Mouse (Mus musculus) hindbrain, embryonic 12.5 days (tissue): ENCODE results near the gene Alg6. TPM values are rescaled to one million over a fixed set of nuclear protein-coding genes. Genes with fewer than 3 reads are reported as not detected.

Source experiments
- ATAC-seq: fragments of 200-750 bp; cut with Nextera tagmentation; 2 replicates; pipeline ENCODE4 v1.8.0; 2017; ENCODE audit warnings: moderate TSS enrichment; ENCODE audit not compliant: low FRiP score
- H3K27ac ChIP-seq: fragments of 300-500 bp; sonication (generic); 2 replicates; pipeline ENCODE4 v1.5.1; 2016; ENCODE audit warnings: mild to moderate bottlenecking
- H3K27me3 ChIP-seq: fragments of 300-500 bp; sonication (generic); 2 replicates; pipeline ENCODE4 v1.6.1; 2016; ENCODE audit warnings: mild to moderate bottlenecking
- H3K36me3 ChIP-seq: fragments of 300-500 bp; sonication (generic); 2 replicates; pipeline ENCODE4 v1.6.1; 2016; ENCODE audit warnings: mild to moderate bottlenecking
- H3K4me1 ChIP-seq: fragments of 300-500 bp; sonication (generic); 2 replicates; pipeline ENCODE4 v1.6.1; 2016
- H3K4me2 ChIP-seq: fragments of 300-500 bp; sonication (generic); replicated peaks from 2 replicates; pipeline ENCODE4 v1.6.1; 2016; ENCODE audit warnings: mild to moderate bottlenecking
- H3K4me3 ChIP-seq: fragments of 300-500 bp; sonication (generic); 2 replicates; pipeline ENCODE4 v1.5.1; 2016; ENCODE audit warnings: mild to moderate bottlenecking
- H3K9ac ChIP-seq: fragments of 300-500 bp; sonication (generic); 2 replicates; pipeline ENCODE4 v1.6.1; 2016; ENCODE audit warnings: mild to moderate bottlenecking, moderate library complexity
- H3K9me3 ChIP-seq: fragments of 300-500 bp; sonication (generic); replicated peaks from 2 replicates; pipeline ENCODE4 v1.6.1; 2016; ENCODE audit warnings: mild to moderate bottlenecking
- WGBS: fragments of 180-500 bp; shearing (Covaris S2); methylation state at CpG from one replicate; pipeline ENCODE4 v1.1.7; 2016; 5-methylcytosine and 5-hydroxymethylcytosine counted together
- polyA plus RNA-seq: library from polyadenylated mRNA; unstranded; fragments of >200 nt; fragmentation: Nextera tagmentation; extraction: Ambion mirVana; gene quantifications from 2 replicates; pipeline ENCODE4 v1.2.1, GENCODE M21; 2016

Alg6 gene
- polyA plus RNA-seq, 1 experiment from 2014 or later, result 14.0 TPM

DNA sequence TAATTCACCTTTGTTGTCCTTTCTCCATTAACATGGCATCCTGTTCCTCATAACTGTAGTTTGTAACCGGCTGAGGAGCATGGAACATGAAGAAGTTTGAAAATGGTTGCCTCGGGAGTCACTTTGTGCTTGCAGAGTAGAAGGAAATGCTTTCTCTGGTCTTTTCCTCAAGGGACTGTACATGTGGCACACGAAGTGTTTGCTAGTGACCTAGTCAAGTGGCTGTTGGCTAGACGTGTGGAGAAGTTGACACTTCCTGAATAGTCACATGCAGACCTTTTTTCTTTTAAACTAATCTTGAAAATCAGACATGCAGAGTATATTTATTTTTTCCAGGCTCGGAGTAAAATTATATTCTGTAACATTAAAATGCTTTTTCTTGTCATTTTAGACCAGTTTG lies 37.0 kb downstream of the Alg6 start:
- no peaks in the 10 kb centered on the region for H3K9me3 ChIP-seq
- H3K4me3 ChIP-seq, result no peak overlapping the region
- H3K27ac ChIP-seq, result no peak overlapping the region
- ATAC-seq, result no peak
- H3K36me3 ChIP-seq, result peaks cover 2% of the 10 kb centered on the region
- no peak overlapping the region for H3K4me2 ChIP-seq
- no peaks in the 10 kb centered on the region for H3K4me1 ChIP-seq
- 88% methylated on average over 5 of the region's 5 CpGs for WGBS
- no peak overlapping the region for H3K9ac ChIP-seq
- H3K27me3 ChIP-seq, result no peaks in the 10 kb centered on the region

DNA sequence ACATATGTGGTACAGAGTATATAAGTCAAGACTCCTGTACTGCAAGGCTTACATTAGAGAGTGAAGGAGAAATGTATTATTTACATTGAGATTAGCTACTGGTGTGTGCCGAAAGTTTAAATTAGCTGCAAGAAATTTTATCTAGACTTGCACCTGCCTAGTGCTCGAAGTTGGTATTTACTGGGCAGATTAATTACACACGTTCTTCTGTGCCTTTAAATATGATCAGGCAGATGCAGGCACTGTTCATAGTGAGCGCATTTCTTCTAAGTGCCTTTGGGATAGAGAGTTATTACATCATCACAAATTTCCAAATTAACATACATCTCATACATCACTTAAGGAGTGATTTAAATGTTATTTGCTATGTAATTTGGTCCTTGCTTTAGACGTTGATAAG lies 50.8 kb downstream of the Alg6 start:
- Histone ChIP-seq H3K27me3 (no peaks in the 10 kb centered on the region), H3K36me3 (no peaks in the 10 kb centered on the region), H3K9me3 (no peaks in the 10 kb centered on the region), H3K4me2 (no peak overlapping the region), H3K27ac (no peak overlapping the region), H3K9ac (no peak overlapping the region), H3K4me1 (no peaks in the 10 kb centered on the region), H3K4me3 (no peak overlapping the region)
- WGBS, result 87% methylated on average over 5 of the region's 5 CpGs
- no peak for ATAC-seq

DNA sequence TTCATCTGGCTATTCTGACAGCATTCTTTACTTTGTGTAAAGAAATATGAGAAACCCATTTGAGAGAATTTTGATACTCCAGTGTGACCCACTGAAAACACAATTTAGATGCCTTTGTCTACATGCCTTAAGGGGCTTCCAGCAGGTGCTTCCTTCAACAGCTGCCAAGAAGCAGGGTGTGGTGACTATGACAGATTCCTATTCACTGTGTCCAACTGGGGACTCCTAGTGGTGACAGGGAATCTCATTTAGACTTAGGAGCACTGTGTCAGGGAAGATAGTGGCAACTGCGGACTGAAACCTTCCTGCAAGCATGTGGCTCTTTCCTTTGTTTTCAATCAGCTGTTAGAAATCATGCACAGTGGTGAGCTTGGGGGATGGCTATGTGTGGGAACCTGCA lies 51.3 kb downstream of the Alg6 start:
- no peak overlapping the region for H3K4me2 ChIP-seq
- WGBS, result 50% methylated on average over 1 of the region's 1 CpGs
- H3K9ac ChIP-seq, result no peak overlapping the region
- no peaks in the 10 kb centered on the region for H3K27me3 ChIP-seq
- no peaks in the 10 kb centered on the region for H3K9me3 ChIP-seq
- no peak for ATAC-seq
- H3K36me3 ChIP-seq, result no peaks in the 10 kb centered on the region
- H3K4me3 ChIP-seq, result no peak overlapping the region
- H3K27ac ChIP-seq, result no peak overlapping the region
- H3K4me1 ChIP-seq, result no peaks in the 10 kb centered on the region

DNA sequence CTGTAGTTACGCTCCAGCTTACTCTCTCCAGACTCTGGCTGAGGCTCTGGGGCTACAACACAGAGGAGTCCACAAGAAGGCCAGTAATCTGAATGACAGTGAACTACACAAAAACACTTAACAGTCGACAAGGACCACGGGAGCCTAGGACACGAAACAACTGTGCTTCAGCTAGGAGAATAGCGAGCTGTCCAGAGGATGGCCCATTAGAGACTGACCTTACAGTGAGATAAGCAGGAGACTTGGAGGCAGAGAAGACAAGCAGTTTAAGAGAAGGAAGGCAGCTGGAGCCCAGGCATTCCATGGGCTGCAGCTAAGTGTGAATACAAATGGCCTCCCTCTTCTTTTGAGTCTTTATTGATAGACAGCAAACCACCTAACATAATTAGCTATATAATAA lies 55.1 kb downstream of the Alg6 start:
- H3K27me3 ChIP-seq, result no peaks in the 10 kb centered on the region

DNA sequence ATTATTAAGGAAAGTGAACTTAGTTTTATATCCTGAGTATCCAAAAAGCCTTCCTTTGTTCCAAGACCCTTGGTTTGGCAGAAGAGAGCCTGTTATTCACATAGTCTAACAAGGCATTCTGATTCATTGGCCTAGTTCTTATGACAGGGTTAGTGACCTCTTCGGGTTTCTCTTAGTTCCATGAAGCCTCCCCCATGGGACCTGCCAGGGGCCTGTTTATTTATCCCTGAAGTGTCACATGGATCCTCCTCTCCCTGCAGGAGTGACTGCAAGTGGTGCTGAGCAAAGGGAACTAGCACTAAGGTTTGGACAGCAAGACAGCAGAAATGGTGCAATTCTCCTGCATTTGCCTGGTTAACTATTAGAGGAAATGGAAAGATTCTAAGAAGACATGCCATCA lies 57.6 kb downstream of the Alg6 start:
- Histone ChIP-seq H3K36me3 (no peaks in the 10 kb centered on the region), H3K9ac (no peak overlapping the region), H3K27ac (no peak overlapping the region), H3K9me3 (no peaks in the 10 kb centered on the region), H3K4me3 (no peak overlapping the region), H3K4me1 (no peaks in the 10 kb centered on the region), H3K27me3 (no peaks in the 10 kb centered on the region), H3K4me2 (no peak overlapping the region)
- WGBS, result 52% methylated on average over 1 of the region's 1 CpGs
- ATAC-seq, result no peak

More for the DNA sequence above, 55.1 kb downstream of the Alg6 start:
- WGBS, result 90% methylated on average over 5 of the region's 5 CpGs
- Histone ChIP-seq H3K4me3 (no peak overlapping the region), H3K36me3 (no peaks in the 10 kb centered on the region), H3K4me1 (no peaks in the 10 kb centered on the region), H3K9me3 (no peaks in the 10 kb centered on the region), H3K9ac (no peak overlapping the region), H3K4me2 (no peak overlapping the region), H3K27ac (no peak overlapping the region)
- no peak for ATAC-seq

DNA sequence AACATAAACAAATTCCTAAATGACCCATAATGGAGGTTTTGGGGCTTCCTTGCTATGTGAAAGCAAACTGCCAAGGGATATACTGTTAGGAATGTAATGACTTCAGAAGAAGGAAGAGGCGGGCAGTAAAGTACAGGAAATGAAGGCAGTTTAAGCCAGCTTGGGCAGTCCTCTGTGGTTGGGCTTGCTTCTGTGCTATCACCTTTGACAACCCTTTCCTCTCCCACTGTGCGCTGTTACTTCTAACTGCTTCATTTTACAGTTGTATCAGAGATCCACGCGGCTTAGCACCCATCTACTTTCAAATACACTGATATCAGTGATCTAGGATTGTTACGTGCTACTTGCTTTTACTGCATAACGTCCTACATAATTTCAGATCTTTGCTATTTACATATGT lies 76.9 kb downstream of the Alg6 start:
- Histone ChIP-seq H3K4me3 (no peak overlapping the region), H3K4me1 (no peaks in the 10 kb centered on the region), H3K36me3 (0 out of 2 replicates have a peak, but pooled peaks cover 7% of the 10 kb centered on the region), H3K9me3 (0 out of 2 replicates have a peak, but pooled peaks cover 2% of the 10 kb centered on the region), H3K27ac (no peak overlapping the region), H3K4me2 (no peak overlapping the region), H3K9ac (no peak overlapping the region), H3K27me3 (no peaks in the 10 kb centered on the region)
- WGBS, result 92% methylated on average over 6 of the region's 6 CpGs
- ATAC-seq, result no peak

Other genes starting within 250 kb of the Alg6 start
- gene Foxd3, start 59.4 kb upstream of the Alg6 start, polyA plus RNA-seq, result 4.4 and 5.1 TPM in 2 replicates
- gene Efcab7, start 113.5 kb downstream of the Alg6 start, polyA plus RNA-seq, result 27.7 and 28.3 TPM in 2 replicates
- 47.6 and 48.8 TPM in 2 replicates for gene Pgm1, start 213.8 kb downstream of the Alg6 start, polyA plus RNA-seq
- 32.5 and 35.6 TPM in 2 replicates for gene Itgb3bp, start 214.1 kb downstream of the Alg6 start, polyA plus RNA-seq